Mouse (Mus musculus) kidney, postnatal 4 days (tissue): ENCODE measurements at regions not wholly inside any gene's neighbourhood (a gene's known extent, or its start where the extent isn't known, plus 50 kb on each side); places are given as distances from the start of the nearest gene placed in this dataset.

ENCODE experiments used
- DNase-seq, 2 experiments: peaks; one replicate each; pipeline ENCODE4 v3.0.0; 2021; ENCODE audit warnings: mixed read lengths in 2 of 2

- DNase-seq: no peak
These were observed 392.5 kb upstream of the Tenm3 start for GRCm38 (mm10) chr8:49236021-49236821.

- no peak for DNase-seq
These were observed 380.2 kb upstream of the Tenm3 start for GRCm38 (mm10) chr8:49223841-49224420.

DNA sequence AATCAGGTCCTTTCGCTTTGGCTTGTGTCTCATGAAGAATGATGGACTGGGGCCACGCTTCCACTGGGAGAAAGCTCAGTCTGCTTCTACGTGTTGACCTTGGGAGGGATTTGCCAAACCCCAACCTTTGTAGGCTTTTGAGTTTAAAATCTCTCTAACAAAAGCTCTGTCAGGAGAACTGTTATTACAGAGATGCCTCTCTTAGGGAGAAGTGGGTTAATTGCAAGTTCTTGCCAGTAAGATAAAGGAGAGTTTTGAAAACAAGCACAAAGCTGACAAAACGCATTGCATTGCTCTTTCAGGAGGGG is 351.5 kb upstream of the Tenm3 start:
- DNase-seq: no peak

DNA sequence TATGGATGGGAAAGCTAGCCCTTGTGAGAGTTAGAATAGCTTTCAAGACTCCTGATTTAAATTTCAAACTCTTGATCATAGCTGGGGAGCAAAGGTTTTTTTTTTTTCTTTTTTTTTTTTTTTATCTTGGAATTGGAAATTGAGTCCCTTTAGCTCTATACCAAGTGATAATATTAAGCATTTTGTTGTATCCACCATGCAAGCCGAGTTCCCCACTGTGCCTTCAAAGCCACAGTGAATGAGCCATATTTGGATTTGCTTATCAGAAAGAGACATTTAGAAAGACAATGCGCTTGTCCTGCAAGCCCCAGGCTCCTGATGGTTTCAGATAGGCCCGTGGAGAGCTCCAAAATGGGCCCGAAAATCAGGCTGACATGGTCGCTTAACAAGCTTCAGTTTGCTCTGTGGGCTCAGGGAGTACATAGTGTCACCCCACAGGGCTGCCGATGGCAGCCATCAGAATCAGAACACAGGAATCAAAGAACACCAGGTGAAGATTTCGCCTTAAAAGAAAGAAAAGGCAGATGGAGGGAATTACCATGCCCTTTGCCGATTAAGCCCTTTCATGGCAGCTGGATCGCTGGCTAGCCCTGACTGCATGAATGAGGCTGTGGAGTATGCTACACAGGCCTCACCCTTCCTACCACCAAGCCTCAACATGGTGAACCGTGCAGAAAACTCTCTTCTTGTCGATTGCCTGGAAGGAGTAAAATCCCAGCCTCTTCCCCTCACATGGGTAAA is 351.0 kb upstream of the Tenm3 start:
- DNase-seq: no peak

DNA sequence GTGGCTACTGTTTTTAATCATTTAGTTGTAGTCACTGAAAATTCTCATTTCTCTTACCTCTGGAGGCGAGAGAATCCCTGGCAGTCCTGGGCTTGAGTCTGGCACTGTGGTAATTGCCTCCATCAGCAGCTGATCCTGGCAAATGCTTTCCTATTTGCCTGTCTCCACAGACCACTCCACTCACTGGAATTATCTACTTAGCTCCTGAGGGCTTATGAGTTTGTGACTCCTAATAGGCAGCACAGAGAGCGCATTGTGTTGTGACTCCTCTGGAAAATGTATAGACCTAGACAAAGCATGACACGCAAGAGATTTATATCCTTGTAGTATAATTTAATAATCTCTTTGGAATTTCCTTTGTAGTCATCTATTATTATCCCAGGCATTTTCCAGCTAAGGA is 343.1 kb upstream of the Tenm3 start:
- no peak for DNase-seq

GRCm38 (mm10) chr8:49175386-49175785 is 331.6 kb upstream of the Tenm3 start:
- DNase-seq: no peak

DNA sequence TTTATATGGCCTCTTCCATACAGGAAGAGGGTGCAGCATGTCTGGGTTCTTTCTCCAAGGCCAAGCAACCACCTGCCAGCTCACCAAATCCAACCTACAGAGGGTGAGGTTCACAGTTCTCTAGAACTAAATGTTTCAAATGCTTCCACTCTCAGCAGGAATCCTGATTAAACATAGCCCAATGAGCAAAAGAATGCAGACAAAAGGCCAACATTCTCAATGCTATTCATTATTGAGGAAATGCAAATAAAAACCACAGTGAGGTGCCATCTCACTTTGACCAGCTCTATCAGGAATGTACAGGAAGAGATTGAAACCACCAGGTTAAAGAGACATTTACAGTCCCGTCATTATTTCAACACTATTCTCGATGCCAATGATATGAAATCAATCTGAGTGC is 331.2 kb upstream of the Tenm3 start:
- DNase-seq: no peak

- no peak for DNase-seq
These were observed 315.6 kb upstream of the Tenm3 start for GRCm38 (mm10) chr8:49159318-49159717.

- DNase-seq: no peak
These were observed 314.4 kb upstream of the Tenm3 start for GRCm38 (mm10) chr8:49158201-49158600.

DNA sequence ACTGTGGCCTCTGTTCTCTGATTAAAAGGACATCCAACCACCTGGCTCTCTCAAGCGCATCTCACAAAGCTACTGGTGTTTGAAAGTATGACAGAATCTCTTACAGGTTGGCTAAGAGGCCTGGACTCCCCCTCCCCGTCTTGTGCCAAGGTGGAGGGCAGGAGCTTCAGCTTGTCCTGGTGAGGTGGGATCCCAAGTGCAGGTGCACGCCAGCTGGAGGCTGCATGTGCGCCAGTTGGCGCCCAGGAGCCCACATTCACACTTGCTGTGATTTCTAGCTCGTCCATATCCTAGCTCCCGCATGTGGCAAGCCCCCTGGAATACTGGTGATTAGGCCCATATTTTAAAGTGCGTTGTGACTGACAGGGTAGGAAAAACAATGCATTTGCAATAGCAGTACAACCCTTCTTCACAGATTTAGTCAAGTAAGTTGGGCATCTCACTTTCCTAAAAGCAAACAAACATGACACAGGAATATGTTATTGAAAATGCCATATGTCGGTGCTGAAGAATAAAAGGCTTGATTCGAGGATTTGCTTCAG is 292.8 kb upstream of the Tenm3 start:
- no peak for DNase-seq

GRCm38 (mm10) chr8:49109095-49109494 is 265.3 kb upstream of the Tenm3 start:
- no peak for DNase-seq

DNA sequence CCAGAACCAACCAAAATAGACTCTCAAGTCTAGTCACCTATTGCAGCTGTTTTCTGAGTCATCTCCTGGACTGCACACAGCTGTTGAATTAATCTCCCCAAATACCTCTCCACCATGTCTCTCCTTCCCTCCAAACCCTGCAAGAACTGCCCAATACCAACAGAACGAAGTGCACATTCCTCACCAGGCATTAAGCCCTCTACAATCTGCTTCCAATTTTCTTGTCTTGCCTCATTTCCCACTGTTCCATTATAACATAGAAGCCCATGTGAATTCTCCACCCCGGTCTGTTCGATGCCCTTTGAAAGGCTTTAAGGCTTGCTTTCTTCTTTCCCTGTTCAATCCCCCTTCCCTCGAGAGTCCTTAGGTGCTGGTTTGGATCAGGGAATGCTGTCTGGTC is 264.9 kb upstream of the Tenm3 start:
- DNase-seq: no peak

DNA sequence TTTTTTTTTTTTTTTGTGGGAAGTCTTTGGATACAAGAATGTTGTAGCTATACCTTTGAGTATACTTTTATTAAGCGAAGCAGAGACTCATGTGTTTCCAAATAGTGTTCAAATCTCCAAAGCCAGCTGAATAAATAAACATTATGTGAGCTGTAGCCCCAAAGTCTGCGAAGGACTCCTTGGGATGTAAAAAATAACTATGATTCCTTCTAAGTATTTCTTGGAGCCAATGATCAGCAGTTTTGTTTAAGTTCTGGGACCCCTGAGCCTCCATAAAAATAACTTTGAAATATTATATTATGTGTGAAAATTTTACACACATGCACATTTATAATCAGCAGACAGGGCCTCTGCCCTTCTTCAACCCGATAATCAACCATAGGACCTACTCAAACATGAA is 262.8 kb upstream of the Tenm3 start:
- no peak for DNase-seq

DNA sequence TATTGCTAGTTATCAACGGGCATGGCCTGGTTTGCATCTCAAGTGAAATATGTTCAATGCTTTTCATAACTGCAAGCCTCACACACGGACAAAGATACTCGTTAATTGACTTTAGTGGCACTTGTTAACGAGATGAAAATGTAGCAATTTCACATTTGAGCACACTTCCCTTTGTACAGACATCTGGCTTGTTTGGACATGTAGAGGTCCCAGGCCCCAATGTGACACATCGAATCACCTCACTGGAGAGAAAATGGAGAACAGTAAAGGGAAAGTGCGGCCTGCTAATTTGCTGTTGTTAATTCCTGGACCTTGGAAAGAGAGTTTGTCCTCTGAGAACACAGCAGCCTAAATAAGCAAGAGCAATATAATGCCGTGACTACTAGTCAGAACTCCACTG is 257.4 kb upstream of the Tenm3 start:
- DNase-seq: no peak

DNA sequence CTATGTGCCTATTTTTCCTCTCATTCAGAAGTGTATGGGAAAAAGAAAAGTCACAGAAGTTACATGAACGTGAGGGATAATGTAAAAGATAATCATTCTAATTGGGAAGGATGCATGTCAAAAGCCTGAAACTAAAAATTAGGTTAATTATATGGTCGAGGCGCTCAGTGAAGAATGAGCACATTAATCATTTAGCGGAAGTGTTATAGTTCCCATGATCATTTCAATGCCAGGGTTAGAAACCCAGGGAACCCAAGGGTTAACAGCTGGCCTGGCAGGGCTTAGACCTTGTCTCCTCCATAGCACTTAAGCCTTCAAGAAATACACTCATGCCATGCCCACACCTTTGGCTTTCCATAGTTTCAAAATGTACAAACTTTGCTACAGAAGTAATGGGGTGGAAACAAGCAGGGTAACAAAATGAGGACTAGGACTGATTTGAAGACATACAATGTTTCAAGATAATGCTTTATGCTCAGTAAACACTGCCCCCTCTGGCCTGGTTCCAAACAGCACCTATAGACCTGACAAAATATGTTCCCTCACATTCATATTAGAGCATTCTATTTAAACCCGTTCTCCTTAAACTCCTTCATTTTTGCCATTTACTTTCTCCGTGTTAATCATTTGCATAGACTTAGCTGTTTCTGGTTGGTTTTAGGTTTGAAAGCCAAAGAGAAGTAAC is 240.6 kb upstream of the Tenm3 start:
- DNase-seq: peak; percentile 6 to 17

GRCm38 (mm10) chr8:49069451-49069850 is 225.7 kb upstream of the Tenm3 start:
- no peak for DNase-seq

DNA sequence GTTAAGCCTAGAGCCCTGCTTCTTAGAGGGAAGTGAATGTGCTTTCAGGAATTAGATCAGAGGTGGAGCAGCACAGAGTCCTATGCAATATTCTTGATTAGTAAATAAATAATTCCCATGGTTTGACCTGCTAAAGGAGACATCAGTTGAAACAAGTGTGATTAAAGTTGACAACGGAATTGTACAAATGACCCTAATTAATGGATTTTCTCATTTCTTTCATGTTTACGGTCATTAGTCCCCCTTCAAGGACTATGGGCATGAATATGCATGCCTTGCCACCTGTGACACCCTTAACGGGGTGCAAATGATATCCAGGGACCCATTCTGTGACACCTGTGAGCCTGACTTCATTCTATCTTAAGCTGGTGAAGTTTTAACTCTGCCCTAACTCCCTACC is 219.5 kb upstream of the Tenm3 start:
- DNase-seq: no peak

DNA sequence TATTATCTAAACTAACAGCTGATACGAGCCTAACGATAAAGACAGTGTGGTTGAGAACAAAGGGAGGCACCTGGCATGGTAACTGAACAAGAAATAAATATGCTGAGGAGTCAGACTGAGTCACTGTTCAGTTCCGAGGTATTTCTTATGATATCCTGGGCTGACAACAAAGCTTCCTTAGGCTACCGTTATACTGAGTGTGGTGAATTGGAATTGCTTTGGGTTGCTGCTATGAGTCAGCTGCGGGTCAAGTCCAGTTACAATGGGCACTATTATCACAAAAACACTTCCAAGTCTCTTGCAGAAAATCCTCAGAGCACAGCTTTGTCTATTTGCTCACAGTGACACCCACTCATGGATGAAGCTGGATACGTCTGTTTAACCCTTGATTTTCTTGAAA is 199.5 kb upstream of the Tenm3 start:
- DNase-seq: no peak

DNA sequence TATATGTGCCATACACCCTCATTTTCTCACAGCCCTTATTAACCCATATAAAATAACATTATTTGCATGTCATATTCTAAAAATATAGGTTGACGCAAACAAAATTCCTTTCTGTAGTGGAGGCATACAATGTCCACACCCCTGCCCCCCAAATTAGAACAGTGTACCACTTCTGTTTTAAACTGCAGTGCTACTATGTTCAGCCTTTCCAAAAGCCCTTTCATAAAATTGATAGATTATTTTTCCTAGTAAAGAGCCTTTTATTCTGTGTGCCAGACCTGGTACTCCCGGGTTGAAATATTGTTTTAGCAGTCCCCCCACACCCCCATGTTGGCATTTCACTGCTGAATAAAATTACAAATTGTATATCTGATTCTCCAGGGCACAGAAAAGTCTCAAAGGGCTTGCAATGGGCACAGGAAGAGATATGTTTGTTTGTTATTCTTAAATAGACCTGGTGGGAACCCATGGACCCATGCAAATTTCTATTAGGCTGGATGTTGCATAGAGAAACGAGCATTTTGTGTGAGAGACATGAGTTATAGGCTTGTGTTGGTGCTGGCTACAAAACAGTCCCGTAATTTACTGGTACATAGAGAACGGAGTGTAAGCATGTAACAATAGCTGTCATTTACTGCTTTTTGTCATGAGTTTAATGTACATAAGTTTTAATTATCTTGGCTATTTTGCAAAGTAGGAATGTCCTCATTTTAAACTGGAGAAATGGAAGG is 192.4 kb upstream of the Tenm3 start:
- DNase-seq: no peak

DNA sequence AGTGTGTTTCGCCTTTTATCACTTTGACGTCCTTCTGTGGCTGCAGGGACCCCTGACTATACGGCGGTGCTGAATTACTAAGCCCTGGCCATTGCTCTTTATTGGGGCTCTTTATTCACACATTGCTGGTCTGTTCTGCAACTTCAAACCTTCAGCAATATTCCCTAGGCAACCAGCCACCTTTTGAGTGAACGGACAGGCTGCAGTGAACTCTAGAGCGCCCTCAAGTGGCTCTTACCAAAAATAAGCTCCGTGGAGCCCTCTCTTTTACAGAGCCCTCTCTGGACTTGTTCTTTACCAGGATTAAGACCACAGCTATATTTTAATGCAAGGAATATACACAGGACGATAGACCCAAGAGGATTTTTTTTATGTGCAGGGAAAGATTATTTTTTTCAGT is 191.8 kb upstream of the Tenm3 start:
- peak; percentile 24 to 32 for DNase-seq

DNA sequence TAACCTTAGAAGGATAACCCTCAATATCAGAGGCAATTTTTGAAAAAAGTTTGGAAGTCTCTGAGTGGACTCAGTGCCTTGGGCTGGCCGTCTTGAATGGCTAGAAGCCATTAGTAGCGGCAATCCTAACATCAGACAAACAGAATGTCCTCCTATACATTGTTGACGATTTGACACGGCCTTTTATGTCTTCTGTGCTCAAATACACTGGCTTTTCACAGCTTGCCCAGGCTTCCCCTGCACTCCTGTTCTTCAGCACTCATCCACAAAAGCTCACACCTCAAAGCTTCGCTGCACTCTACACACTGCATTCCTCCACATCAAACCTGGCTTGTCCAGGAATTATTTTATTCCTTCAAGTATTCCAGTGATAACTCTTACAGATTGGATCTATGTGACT is 186.5 kb upstream of the Tenm3 start:
- DNase-seq: no peak

DNA sequence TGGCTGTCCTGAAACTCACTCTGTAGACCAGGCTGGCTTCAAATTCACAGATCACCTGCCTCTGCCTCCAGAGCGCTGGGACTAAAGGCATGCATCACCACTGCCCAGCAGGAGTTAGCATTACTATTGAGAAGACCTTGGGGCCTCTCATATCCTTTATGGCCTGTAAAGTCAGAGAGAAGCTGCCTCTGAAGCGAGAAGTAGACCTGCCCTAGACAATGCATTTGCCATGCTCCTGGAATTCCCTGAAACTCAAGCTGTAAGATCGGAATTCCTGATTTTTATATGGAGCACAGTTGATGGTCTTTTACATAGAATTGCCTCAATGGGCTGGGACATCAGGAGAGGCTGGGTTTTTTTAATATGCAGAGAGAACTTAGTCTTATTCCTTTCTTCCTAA is 174.0 kb upstream of the Tenm3 start:
- DNase-seq: no peak

DNA sequence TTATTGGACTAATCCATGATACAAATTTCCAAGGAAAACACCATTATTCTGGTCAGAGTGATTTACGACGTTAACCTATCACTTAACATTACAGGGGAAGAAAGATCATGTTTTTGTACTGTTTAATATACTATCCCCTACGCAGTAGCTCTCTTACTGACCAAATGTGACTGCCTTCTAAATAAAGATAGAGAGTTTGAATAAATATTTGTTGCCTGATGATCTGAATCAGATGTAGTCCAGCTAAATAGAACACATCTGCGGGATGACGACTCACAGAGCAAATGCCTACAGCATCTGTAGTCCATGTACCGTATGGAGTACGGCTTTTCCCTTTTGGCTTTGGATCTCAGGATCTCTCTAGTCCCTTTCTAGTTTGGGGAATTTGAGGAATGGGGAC is 171.9 kb upstream of the Tenm3 start:
- no peak for DNase-seq
